Mouse (Mus musculus) forebrain, embryonic 15.5 days (tissue): ENCODE measurements around the gene Sec16a. TPM values are rescaled to one million over a fixed set of nuclear protein-coding genes. Genes with fewer than 3 reads are reported as not detected.

ENCODE experiments used
- ATAC-seq: fragments of 200-750 bp; cut with Nextera tagmentation; replicated peaks from 2 replicates; pipeline ENCODE4 v1.8.0; 2017; ENCODE audit warnings: mild to moderate bottlenecking, moderate TSS enrichment, moderate library complexity
- H3K27ac ChIP-seq: fragments of 300-500 bp; sonication (generic); replicated peaks from 2 replicates; pipeline ENCODE4 v1.5.1; 2015; ENCODE audit warnings: mild to moderate bottlenecking, inconsistent platforms
- H3K27me3 ChIP-seq: fragments of 300-500 bp; sonication (generic); 2 replicates; pipeline ENCODE4 v1.6.1; 2015; ENCODE audit warnings: inconsistent platforms
- H3K36me3 ChIP-seq: fragments of 300-500 bp; sonication (generic); 2 replicates; pipeline ENCODE4 v1.6.1; 2015; ENCODE audit warnings: mild to moderate bottlenecking, inconsistent platforms
- H3K4me1 ChIP-seq: fragments of 300-500 bp; sonication (generic); 2 replicates; pipeline ENCODE4 v1.6.1; 2015; ENCODE audit warnings: inconsistent platforms
- H3K4me2 ChIP-seq: fragments of 300-500 bp; sonication (generic); replicated peaks from 2 replicates; pipeline ENCODE4 v1.6.1; 2015; ENCODE audit warnings: mild to moderate bottlenecking, inconsistent platforms
- H3K4me3 ChIP-seq: fragments of 300-500 bp; sonication (generic); 2 replicates; pipeline ENCODE4 v1.5.1; 2015; ENCODE audit warnings: mild to moderate bottlenecking, inconsistent platforms
- H3K9ac ChIP-seq: fragments of 300-500 bp; sonication (generic); replicated peaks from 2 replicates; pipeline ENCODE4 v1.6.1; 2015; ENCODE audit warnings: mild to moderate bottlenecking, inconsistent platforms
- H3K9me3 ChIP-seq: fragments of 300-500 bp; sonication (generic); 2 replicates; pipeline ENCODE4 v1.6.1; 2016; ENCODE audit warnings: inconsistent platforms
- WGBS: fragments of 180-500 bp; shearing (Covaris S2); methylation state at CpG from one replicate; pipeline ENCODE4 v1.1.7; 2015; ENCODE audit warnings: mixed read lengths; 5-methylcytosine and 5-hydroxymethylcytosine counted together
- polyA plus RNA-seq: library from polyadenylated mRNA; unstranded; fragments of >200 nt; fragmentation: Nextera tagmentation; extraction: Ambion mirVana; gene quantifications from 2 replicates; pipeline ENCODE4 v1.2.1, GENCODE M21; 2015

Gene Sec16a
- polyA plus RNA-seq, 1 experiment from 2014 or later: 18.3 TPM

DNA sequence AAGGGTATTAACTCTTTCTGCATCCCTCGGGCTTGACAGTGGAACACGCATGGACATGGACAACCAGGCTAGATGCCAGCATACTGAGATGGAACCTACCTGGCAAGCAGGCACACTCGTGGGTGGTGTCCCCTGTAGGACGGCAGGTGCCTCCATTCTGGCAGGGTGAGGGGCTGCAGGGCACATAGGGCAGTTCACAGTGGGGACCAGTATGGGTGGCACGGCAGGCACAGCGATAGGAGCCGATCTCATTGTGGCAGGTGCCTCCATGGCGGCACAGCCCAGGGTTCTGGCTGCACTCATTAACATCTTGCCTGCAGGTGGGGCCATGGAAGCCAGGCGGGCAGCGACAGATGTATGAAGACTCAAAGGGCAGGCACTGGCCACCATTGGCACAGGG is 39.2 kb upstream of the Sec16a start:
- H3K9me3 ChIP-seq: no peaks in the 10 kb centered on the region
- H3K9ac ChIP-seq: no peak overlapping the region
- H3K4me1 ChIP-seq: peaks cover 72% of the 10 kb centered on the region
- no peak overlapping the region for H3K4me2 ChIP-seq
- ATAC-seq: no peak
- no peaks in the 10 kb centered on the region for H3K27me3 ChIP-seq
- peak overlapping the region; percentile 93 for H3K27ac ChIP-seq
- H3K4me3 ChIP-seq: no peak overlapping the region
- 82% methylated on average over 10 of the region's 10 CpGs for WGBS
- H3K36me3 ChIP-seq: peaks cover 11% of the 10 kb centered on the region

DNA sequence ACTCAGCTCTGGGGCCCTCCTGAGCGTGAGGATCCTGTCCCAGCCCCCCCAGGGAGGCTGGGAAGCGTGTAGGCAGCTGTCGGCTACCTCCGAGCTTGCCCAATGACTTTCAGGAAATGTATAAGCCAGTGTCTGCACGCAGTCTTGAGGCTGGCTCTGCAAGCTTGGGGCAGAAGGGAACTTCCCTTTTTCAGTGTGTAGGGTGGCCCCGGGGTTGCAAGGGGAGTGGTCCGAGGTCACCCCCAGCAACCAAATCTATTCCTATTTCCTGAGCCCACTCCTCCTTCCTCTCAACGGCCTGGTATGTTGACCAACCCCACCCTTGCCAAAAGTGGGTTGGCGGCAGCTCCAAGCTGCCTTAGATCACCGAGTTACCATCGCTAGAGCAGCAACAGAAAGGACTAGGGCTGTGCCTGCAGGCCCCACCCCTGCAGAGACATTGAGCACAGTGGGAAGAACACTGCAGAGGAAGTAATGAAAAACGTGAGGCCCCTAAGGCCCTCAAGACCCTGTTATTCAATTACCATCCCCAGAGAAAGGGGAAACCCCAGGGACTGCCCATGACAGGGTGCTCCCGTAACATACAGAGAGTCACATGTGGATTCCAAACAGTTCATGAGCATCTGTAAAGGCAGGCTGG is 38.3 kb upstream of the Sec16a start:
- H3K4me1 ChIP-seq: peaks cover 72% of the 10 kb centered on the region
- peaks cover 14% of the 10 kb centered on the region for H3K36me3 ChIP-seq
- H3K4me2 ChIP-seq: no peak overlapping the region
- no peaks in the 10 kb centered on the region for H3K9me3 ChIP-seq
- H3K4me3 ChIP-seq: no peak overlapping the region
- peak overlapping the region; percentile 93 for H3K27ac ChIP-seq
- 60% methylated on average over 13 of the region's 13 CpGs for WGBS
- no peak for ATAC-seq
- no peak overlapping the region for H3K9ac ChIP-seq
- no peaks in the 10 kb centered on the region for H3K27me3 ChIP-seq

DNA sequence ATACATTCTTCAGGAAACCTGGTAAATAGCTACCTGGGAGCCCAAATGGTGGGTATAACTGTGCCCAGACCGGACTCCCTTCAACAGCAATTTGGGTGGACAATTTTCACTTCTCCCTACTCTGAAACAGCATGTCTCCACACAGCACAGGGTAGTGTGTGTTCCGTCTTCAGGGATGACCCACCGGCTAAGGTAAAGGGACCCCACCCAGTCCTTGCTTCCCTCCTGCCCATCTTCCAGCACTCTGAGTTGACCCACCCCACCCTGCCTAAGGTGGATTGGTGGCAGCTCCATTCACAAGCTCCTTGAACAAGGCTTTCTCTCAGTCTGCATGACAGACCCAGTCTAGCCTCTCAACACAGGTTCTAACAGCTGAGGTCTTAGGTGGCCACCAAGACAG is 37.8 kb upstream of the Sec16a start:
- H3K4me1 ChIP-seq: peaks cover 67% of the 10 kb centered on the region
- no peak for ATAC-seq
- H3K9me3 ChIP-seq: no peaks in the 10 kb centered on the region
- WGBS: 89% methylated on average over 3 of the region's 3 CpGs
- H3K27me3 ChIP-seq: no peaks in the 10 kb centered on the region
- no peak overlapping the region for H3K9ac ChIP-seq
- peak overlapping the region; percentile 93; the same call in 1 of the 2 replicates for H3K27ac ChIP-seq
- peaks cover 19% of the 10 kb centered on the region for H3K36me3 ChIP-seq
- H3K4me2 ChIP-seq: no peak overlapping the region
- no peak overlapping the region for H3K4me3 ChIP-seq

DNA sequence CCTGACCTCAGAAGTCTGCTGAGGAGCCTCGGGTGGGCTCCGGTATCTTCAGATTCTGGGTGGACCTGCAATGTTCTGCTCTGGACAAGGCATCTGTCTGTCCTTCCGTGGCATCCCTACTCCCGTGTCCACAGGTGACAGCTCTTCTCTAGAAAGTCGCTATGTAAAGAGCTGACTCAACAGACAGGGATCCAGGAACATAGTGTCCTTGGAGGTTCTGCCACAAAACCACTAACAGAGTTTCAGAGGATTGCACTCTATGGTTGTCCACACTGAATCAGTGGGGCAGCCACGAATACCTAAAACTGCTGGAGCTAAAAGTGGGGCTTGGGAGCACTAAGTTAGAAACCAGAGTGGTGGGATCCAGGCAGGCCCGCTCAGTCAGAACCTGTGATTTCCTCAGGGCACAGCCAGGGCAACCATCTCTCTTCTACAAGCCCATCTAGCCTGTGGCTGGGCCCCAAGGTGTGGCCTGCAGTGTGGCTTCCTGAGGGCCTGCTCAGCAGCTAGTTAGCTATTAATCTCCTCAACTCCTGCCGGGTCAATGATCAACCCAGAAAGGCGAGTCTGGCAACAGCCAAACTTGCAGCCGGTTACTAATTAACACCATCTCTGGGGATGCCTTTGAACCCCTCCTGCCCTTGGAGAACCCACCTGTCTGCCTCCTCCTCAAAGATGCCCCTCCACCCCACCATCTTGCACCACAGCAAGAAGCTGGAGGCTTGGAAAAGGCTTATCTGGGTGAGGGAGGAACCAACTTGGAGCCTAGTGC is 36.9 kb upstream of the Sec16a start:
- H3K9me3 ChIP-seq: no peaks in the 10 kb centered on the region
- 81% methylated on average over 10 of the region's 10 CpGs for WGBS
- H3K9ac ChIP-seq: no peak overlapping the region
- no peak overlapping the region for H3K4me3 ChIP-seq
- H3K36me3 ChIP-seq: peaks cover 19% of the 10 kb centered on the region
- H3K27ac ChIP-seq: 0 out of 2 replicates have a peak overlapping the region, but pooled peaks have one; percentile 30
- ATAC-seq: no peak
- H3K4me1 ChIP-seq: peaks cover 58% of the 10 kb centered on the region
- H3K4me2 ChIP-seq: no peak overlapping the region
- H3K27me3 ChIP-seq: no peaks in the 10 kb centered on the region

DNA sequence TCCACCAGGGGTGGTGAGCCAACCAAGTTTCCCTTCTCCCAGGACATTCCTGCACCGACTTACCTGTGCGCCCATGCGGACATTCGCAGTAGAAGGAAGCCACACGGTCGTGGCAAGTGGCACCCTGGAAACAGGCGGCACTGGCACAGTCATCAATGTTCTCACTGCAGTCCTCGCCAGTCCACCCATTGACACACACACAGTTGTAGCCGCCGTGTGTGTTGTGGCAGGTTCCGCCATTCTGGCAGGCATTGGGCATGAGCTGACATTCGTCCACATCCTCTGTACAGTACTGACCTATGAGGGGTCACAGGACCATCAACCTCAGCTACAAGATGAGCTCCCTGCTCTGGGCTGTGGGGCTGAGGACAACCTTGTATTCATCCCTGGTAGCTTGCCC is 35.9 kb upstream of the Sec16a start:
- H3K4me2 ChIP-seq: no peak overlapping the region
- no peak for ATAC-seq
- H3K27ac ChIP-seq: 0 out of 2 replicates have a peak overlapping the region, but pooled peaks have one; percentile 13
- 93% methylated on average over 12 of the region's 12 CpGs for WGBS
- H3K4me1 ChIP-seq: peaks cover 57% of the 10 kb centered on the region
- no peaks in the 10 kb centered on the region for H3K27me3 ChIP-seq
- H3K9me3 ChIP-seq: no peaks in the 10 kb centered on the region
- no peak overlapping the region for H3K4me3 ChIP-seq
- no peak overlapping the region for H3K9ac ChIP-seq
- H3K36me3 ChIP-seq: peaks cover 26% of the 10 kb centered on the region

DNA sequence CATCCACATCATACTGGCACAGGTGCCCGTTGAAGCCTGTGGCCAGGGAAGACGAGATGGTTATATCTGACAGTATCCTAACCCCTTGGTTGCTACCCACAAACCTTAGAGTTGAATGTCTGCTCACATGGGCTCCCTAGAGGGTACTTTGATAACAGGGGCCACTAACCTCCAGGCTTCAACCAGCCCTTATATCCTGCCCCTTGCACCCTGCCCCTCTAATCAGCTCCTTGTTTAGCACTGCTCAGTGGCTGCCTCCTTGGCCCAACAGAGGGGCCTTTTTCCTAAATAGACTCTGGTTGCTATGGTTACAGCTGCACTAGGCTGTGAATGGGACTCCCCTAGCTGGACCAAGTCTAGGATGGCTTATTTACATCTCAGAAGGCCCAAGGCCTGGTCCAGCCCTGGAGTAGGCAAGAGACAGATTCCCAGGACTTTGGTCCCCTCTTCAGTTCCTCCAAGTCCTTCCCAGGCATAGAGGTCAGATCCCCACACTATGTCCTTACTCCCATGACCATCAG is 33.7 kb upstream of the Sec16a start:
- peaks cover 27% of the 10 kb centered on the region for H3K36me3 ChIP-seq
- H3K4me3 ChIP-seq: no peak overlapping the region
- ATAC-seq: peak; percentile 68
- peak overlapping the region; percentile 39 for H3K27ac ChIP-seq
- no peaks in the 10 kb centered on the region for H3K9me3 ChIP-seq
- H3K4me2 ChIP-seq: no peak overlapping the region
- 65% methylated on average over 2 of the region's 2 CpGs for WGBS
- H3K9ac ChIP-seq: no peak overlapping the region
- H3K4me1 ChIP-seq: peaks cover 44% of the 10 kb centered on the region
- H3K27me3 ChIP-seq: no peaks in the 10 kb centered on the region

DNA sequence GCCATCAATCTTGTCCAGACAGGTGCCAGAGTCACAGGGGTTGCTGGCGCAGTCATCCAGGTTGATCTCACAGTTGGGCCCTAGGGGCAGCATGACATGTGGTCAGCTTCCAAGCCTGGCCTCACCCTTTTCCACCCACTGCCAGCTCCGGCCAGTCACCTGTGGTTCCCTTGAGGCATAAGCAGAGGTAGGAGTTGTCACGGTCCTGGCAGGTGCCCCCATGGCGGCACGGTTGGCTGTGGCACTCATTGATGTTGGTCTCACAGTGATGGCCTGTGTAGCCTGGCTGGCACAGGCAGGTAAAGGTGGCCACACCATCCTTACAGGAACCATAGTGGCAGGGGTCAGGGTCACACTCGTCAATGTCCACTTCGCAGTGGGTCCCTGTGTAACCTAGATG is 32.9 kb upstream of the Sec16a start:
- no peak overlapping the region for H3K4me2 ChIP-seq
- H3K36me3 ChIP-seq: peaks cover 33% of the 10 kb centered on the region
- 96% methylated on average over 7 of the region's 7 CpGs for WGBS
- no peaks in the 10 kb centered on the region for H3K27me3 ChIP-seq
- ATAC-seq: no peak
- no peak overlapping the region for H3K4me3 ChIP-seq
- H3K9ac ChIP-seq: no peak overlapping the region
- no peaks in the 10 kb centered on the region for H3K9me3 ChIP-seq
- H3K27ac ChIP-seq: 0 out of 2 replicates have a peak overlapping the region, but pooled peaks have one; percentile 19
- peaks cover 36% of the 10 kb centered on the region for H3K4me1 ChIP-seq

DNA sequence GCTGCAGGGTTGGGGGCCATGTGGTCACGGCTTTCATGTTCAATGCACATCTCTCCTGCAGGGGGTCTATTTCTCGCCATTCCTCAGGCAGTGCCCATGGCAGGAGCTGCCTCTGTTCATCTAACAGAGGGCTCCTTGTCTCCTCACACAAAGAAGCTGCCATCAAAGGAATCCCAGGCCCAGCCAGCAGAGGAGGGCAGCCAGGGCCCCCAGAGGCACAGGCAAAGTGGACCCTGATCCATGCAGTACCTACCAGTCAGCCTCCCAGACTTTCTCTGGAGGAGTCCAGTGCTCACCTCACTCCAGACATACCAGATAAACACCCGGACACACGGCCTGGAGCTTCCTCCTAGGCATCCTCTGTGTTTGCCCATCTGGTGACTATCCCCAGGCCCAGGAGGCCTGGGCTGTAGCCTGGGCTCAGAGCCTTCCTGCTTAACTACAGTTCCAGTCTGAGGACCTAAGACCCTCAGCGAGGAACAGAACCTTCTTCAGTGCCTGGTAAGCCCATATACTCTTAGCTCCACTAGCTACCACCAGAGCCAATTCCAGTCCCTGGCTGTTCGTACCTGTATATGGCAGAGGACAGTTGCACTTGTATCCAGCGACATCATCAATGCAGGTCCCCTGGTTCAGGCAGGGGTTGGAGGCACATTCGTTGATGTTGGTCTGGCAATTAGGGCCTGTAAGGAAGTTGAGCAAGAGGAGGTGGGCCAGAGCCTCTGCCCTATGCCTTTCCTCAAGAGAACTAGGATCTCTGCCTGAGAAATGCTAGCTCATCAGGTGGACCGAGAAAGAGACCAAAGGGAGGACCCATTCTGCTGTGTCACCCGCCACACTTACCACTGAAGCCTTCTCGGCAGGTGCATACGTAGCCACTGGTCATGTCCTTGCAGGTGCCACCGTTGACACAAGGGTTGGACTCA is 30.8 kb upstream of the Sec16a start:
- no peak overlapping the region for H3K9ac ChIP-seq
- peaks cover 41% of the 10 kb centered on the region for H3K36me3 ChIP-seq
- H3K4me3 ChIP-seq: no peak overlapping the region
- 59% methylated on average over 13 of the region's 13 CpGs for WGBS
- no peaks in the 10 kb centered on the region for H3K9me3 ChIP-seq
- ATAC-seq: peak; percentile 60
- H3K27ac ChIP-seq: peak overlapping the region; percentile 78
- peaks cover 38% of the 10 kb centered on the region for H3K4me1 ChIP-seq
- H3K27me3 ChIP-seq: no peaks in the 10 kb centered on the region
- no peak overlapping the region for H3K4me2 ChIP-seq

DNA sequence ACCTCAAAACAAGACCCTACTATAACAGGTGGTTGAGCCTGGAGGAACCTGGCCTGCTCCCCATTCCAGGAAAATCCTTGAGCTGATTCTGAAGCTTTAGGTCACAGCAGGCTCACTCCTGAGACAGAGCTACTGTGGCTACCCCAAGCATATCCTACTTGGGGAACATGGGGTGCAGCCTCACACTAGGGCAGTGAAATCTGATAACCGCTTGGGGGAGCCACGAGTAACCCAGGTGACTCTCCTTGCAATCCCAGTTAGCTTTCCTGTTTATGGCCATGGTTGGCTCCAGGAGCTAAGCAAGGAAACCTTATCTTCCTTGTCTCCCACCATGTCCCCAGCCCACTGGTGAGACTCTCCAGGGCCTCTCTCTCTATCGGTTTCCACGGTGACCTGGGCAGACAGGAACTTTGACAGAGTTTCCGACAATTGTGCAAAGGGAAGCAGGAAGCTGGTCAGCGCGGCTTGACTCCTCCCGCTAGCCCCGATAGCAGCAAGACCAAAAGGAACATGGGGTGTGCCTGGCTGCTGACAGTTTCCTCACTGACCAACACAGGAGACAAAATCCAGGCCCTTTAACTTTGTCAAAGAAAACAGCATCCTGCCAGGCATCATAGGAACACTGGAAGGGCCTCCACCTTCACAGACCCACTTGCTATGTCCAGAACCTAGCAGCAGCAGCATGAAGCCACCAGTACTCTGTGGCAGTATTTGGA is 29.9 kb upstream of the Sec16a start:
- Histone ChIP-seq H3K27me3 (no peaks in the 10 kb centered on the region), H3K4me3 (no peak overlapping the region), H3K9me3 (no peaks in the 10 kb centered on the region), H3K9ac (no peak overlapping the region), H3K4me2 (no peak overlapping the region), H3K4me1 (peaks cover 38% of the 10 kb centered on the region), H3K27ac (peak overlapping the region; percentile 78), H3K36me3 (peaks cover 46% of the 10 kb centered on the region)
- ATAC-seq: no peak
- 38% methylated on average over 9 of the region's 9 CpGs for WGBS

DNA sequence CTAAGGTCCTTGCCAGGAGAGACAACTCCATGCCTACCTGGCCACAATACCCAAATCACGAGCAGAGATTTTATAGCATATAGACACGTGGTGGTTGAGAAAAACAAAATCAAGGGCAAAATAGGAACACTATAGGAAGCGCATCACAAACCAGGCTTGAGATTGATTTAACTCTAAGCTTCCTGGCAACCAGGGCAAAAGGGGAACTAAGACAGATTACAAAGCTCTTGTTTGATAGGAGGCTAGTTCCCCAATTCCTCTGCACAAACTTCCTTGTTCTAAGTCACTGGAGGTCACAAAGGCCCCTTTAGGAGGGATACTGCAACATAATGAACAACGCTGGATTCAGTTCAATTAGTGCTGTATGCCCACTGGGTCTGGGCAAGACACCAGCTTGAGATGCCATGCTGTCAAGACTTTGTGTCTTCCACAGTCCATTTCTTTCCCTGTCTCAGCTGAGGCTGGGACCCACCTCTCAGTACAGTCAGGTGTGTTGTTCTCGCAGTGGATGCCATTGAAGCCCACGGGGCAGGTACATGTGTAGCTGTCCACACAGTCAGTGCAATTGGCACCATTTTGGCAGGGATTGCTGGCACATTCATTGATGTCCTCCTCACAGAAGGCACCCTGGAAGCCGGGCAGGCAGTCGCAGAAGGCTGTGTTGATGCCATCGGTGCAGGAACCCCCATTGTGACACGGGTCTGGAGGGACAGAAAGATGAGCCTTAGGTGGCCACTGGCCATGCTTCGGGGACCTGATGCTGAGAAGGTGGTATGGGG is 27.5 kb upstream of the Sec16a start:
- H3K4me2 ChIP-seq: no peak overlapping the region

More for the DNA sequence above, 27.5 kb upstream of the Sec16a start:
- Histone ChIP-seq H3K27me3 (no peaks in the 10 kb centered on the region), H3K9ac (no peak overlapping the region), H3K4me3 (no peak overlapping the region), H3K36me3 (peaks cover 37% of the 10 kb centered on the region), H3K9me3 (no peaks in the 10 kb centered on the region), H3K4me1 (peaks cover 27% of the 10 kb centered on the region), H3K27ac (peak overlapping the region; percentile 29; the same call in 1 of the 2 replicates)
- ATAC-seq: no peak
- WGBS: 84% methylated on average over 11 of the region's 11 CpGs
